Comparison of ENCODE assay signal across 28 mouse cellular contexts in the genomic region with DNA sequence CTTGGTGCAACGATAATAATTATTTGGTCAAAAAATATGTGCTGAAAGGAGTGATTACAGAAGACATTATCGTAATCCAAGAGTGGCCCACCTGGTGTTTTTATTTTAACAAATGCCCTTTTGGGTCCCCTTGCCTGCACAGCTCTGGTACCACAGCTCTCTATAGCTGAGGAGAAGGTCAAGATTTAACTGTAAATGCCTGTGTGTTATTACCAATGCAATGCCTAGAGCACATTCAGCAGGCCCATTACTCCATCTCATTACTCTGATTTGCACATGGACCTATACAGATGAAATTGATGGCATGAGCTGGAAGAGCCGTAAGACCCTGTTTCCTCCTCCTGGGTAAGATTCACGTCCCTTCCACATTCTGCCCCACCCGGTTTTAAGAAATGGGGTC. TPM values are rescaled to one million over a fixed set of nuclear protein-coding genes. Genes with fewer than 3 reads are reported as not detected.
"Had no signal": no experiment of that assay in that cellular context is flagged by ENCODE, and none has a peak within 500 bp of the region (broad histone marks: within the 10 kb centered on the region; RNA-seq: fewer than 3 reads in every experiment).

No protein-coding gene starts in this region.

- H3K36me3 ChIP-seq: liver, embryonic 13.5 days; liver, embryonic 15.5 days; lung, embryonic 15.5 days; midbrain, embryonic 13.5 days; midbrain, embryonic 15.5 days; neural tube, embryonic 12.5 days; stomach, embryonic 15.5 days had no signal

- H3K4me1 ChIP-seq: liver, embryonic 13.5 days; liver, embryonic 15.5 days; lung, embryonic 15.5 days; megakaryocyte, embryonic 14.5 days; stomach, embryonic 15.5 days had no signal

- H3K4me3 ChIP-seq: liver, embryonic 13.5 days; liver, embryonic 15.5 days; lung, embryonic 15.5 days; megakaryocyte, embryonic 14.5 days; midbrain, embryonic 13.5 days; midbrain, embryonic 15.5 days; neural tube, embryonic 12.5 days; stomach, embryonic 15.5 days had no signal

- H3K4me2 ChIP-seq: liver, embryonic 13.5 days; liver, embryonic 15.5 days; lung, embryonic 15.5 days; midbrain, embryonic 11.5 days; midbrain, embryonic 13.5 days; midbrain, embryonic 15.5 days; stomach, embryonic 15.5 days had no signal

- H3K9ac ChIP-seq: liver, embryonic 13.5 days; liver, embryonic 15.5 days; liver, postnatal 0 days; lung, embryonic 15.5 days; midbrain, embryonic 13.5 days; midbrain, embryonic 15.5 days; neural tube, embryonic 12.5 days; stomach, embryonic 15.5 days had no signal

- H3K27me3 ChIP-seq: liver, embryonic 15.5 days; neural tube, embryonic 12.5 days; stomach, embryonic 15.5 days had no signal

- H3K9me3 ChIP-seq: liver, embryonic 13.5 days; liver, embryonic 15.5 days; lung, embryonic 15.5 days; megakaryocyte, embryonic 14.5 days; midbrain, embryonic 13.5 days; midbrain, embryonic 15.5 days; neural tube, embryonic 12.5 days; stomach, embryonic 15.5 days had no signal

- ATAC-seq: liver, postnatal 0 days; lung, postnatal 0 days; midbrain, embryonic 13.5 days; midbrain, embryonic 15.5 days had no signal

- H3K27ac ChIP-seq: liver, embryonic 13.5 days; liver, embryonic 15.5 days; lung, embryonic 15.5 days; macrophage; midbrain, embryonic 13.5 days; midbrain, embryonic 15.5 days; neural tube, embryonic 12.5 days; stomach, embryonic 15.5 days; stomach, postnatal 0 days had no signal

- DNase-seq: liver, embryonic 13.5 days; liver, postnatal 0 days; lung, adult 2 months; lung, postnatal 14 days; lung, postnatal 36 days; right cerebral cortex, adult 18-20 months; right cerebral cortex, postnatal 25 days; right cerebral cortex, postnatal 4 days; thymus, adult 2 months; thymus, postnatal 25 days; thymus, postnatal 4 days had no signal

RNA-seq across cellular contexts. Expression of gene Hoxa1, which starts 19.0 kb away (rescaled TPM):
- total RNA-seq: monocyte, adult 5-6 weeks had no signal
- polyA plus RNA-seq: midbrain, postnatal 0 days had no signal

RNA-seq across cellular contexts. Expression of gene Hoxa2, which starts 25.5 kb away (rescaled TPM):
- total RNA-seq: monocyte, adult 5-6 weeks had no signal
- polyA plus RNA-seq: macrophage; midbrain, embryonic 13.5 days; midbrain, postnatal 0 days had no signal

RNA-seq across cellular contexts. Expression of gene 5730596B20Rik, which starts 38.2 kb away (rescaled TPM):
- total RNA-seq: megakaryocyte progenitor cell, adult 5-6 weeks; midbrain, postnatal 0 days; monocyte, adult 5-6 weeks had no signal
- polyA plus RNA-seq: liver, postnatal 0 days; macrophage; midbrain, embryonic 11.5 days; midbrain, embryonic 13.5 days; midbrain, embryonic 15.5 days; midbrain, postnatal 0 days; small intestine, adult 2 months; spleen, adult 2 months; testis, adult 2 months had no signal

RNA-seq across cellular contexts. Expression of gene Hoxa4, which starts 52.4 kb away (rescaled TPM):
- total RNA-seq: monocyte, adult 5-6 weeks had no signal
- polyA plus RNA-seq: midbrain, embryonic 11.5 days; midbrain, embryonic 13.5 days; midbrain, embryonic 15.5 days; midbrain, postnatal 0 days had no signal
